Mouse (Mus musculus): ENCODE measurements around the gene Hoxd9.

GRCm38 (mm10) chr2:74704999-74705466 lies 7.5 kb downstream of the Hoxd9 start:
- no peak for TF ChIP-seq POLR2A (IDR thresholded peaks at IDR 0.05; ENCODE audit: low read depth, low read length)
- no peak for TF ChIP-seq CTCF (IDR thresholded peaks at IDR 0.05; ENCODE audit: borderline replicate concordance, insufficient read depth, low read length)

All from embryonic fibroblast, embryonic 13.5 days (primary cell).